Mouse (Mus musculus) liver, embryonic 13.5 days (tissue): ENCODE results near the gene Gsn. TPM values are rescaled to one million over a fixed set of nuclear protein-coding genes. Genes with fewer than 3 reads are reported as not detected.
A peak's percentile ranks its signal among the peaks of the same experiment; 100 is the strongest.

Experiments
- ATAC-seq: fragments of 200-750 bp; cut with Nextera tagmentation; 2 replicates; pipeline ENCODE4 v1.8.0; 2017; ENCODE audit warnings: low read depth, mild to moderate bottlenecking, moderate number of reproducible peaks, moderate library complexity
- DNase-seq: peaks from one replicate; pipeline ENCODE4 v3.0.0; 2022
- H3K27ac ChIP-seq: fragments of 300-500 bp; sonication (generic); 2 replicates; pipeline ENCODE4 v1.5.1; 2015; ENCODE audit warnings: moderate library complexity, mild to moderate bottlenecking, inconsistent platforms
- H3K27me3 ChIP-seq: fragments of 300-500 bp; sonication (generic); 2 replicates; pipeline ENCODE4 v1.6.1; 2015; ENCODE audit warnings: mild to moderate bottlenecking, inconsistent platforms
- H3K36me3 ChIP-seq: fragments of 300-500 bp; sonication (generic); 2 replicates; pipeline ENCODE4 v1.6.1; 2015; ENCODE audit warnings: mild to moderate bottlenecking, inconsistent platforms
- H3K4me1 ChIP-seq: fragments of 300-500 bp; sonication (generic); replicated peaks from 2 replicates; pipeline ENCODE4 v1.6.1; 2015; ENCODE audit warnings: inconsistent platforms
- H3K4me2 ChIP-seq: fragments of 300-500 bp; sonication (generic); 2 replicates; pipeline ENCODE4 v1.6.1; 2015; ENCODE audit warnings: inconsistent platforms, mild to moderate bottlenecking, moderate library complexity
- H3K4me3 ChIP-seq: fragments of 300-500 bp; sonication (generic); replicated peaks from 2 replicates; pipeline ENCODE4 v1.5.1; 2015; ENCODE audit warnings: mild to moderate bottlenecking, inconsistent platforms
- H3K9ac ChIP-seq: fragments of 300-500 bp; sonication (generic); 2 replicates; pipeline ENCODE4 v1.6.1; 2015; ENCODE audit warnings: mild to moderate bottlenecking, inconsistent platforms
- H3K9me3 ChIP-seq: fragments of 300-500 bp; sonication (generic); replicated peaks from 2 replicates; pipeline ENCODE4 v1.6.1; 2016; ENCODE audit warnings: inconsistent platforms
- WGBS: fragments of 180-500 bp; shearing (Covaris S2); methylation state at CpG from one replicate; pipeline ENCODE4 v1.1.7; 2015; ENCODE audit not compliant: insufficient replicate concordance; 5-methylcytosine and 5-hydroxymethylcytosine counted together
- polyA plus RNA-seq: library from polyadenylated mRNA; unstranded; fragments of >200 nt; fragmentation: Nextera tagmentation; extraction: Ambion mirVana; gene quantifications from 2 replicates; pipeline ENCODE4 v1.2.1, GENCODE M21; 2015

Gene Gsn
- polyA plus RNA-seq, 1 experiment from 2014 or later, result 77.4 TPM

- 61% methylated on average over 7 of the region's 7 CpGs for WGBS
- H3K36me3 ChIP-seq, result no peaks in the 10 kb centered on the region
- H3K9me3 ChIP-seq, result no peaks in the 10 kb centered on the region
- peaks cover 35% of the 10 kb centered on the region for H3K27me3 ChIP-seq
- H3K4me2 ChIP-seq, result no peak overlapping the region
- H3K4me3 ChIP-seq, result no peak overlapping the region
- H3K27ac ChIP-seq, result peak overlapping the region; percentile 11; the same call in 1 of the 2 replicates
- DNase-seq (no peak), ATAC-seq (no peak)
- no peak overlapping the region for H3K9ac ChIP-seq
- H3K4me1 ChIP-seq, result peaks cover 14% of the 10 kb centered on the region
Observed at GRCm38 (mm10) chr2:35278371-35279210, 22.4 kb downstream of the Gsn start.

DNA sequence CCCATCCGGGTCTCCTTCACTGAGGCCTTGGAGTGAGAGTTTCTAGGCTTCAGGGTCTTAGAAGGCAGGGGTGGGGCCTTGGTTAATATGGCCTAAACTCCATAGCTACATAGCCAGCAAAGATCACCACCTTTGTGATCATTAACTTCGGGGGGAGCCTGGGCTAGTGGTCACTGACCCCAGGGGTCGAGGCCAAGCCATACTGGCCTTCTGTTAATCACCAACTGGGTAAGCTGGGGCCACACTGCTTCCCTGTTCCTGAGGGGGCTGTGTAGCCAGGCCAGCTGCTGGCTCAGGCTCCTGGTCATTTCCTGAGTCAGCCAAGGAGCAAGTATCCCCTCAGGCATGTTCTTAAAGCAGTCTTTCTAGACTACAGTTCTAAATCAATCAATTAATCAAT is 23.8 kb downstream of the Gsn start:
- DNase-seq, result no peak

GRCm38 (mm10) chr2:35282214-35282613 is 26.0 kb downstream of the Gsn start:
- DNase-seq, result no peak

More for the DNA sequence above, 23.8 kb downstream of the Gsn start:
- Histone ChIP-seq H3K4me2 (no peak overlapping the region), H3K9ac (no peak overlapping the region), H3K9me3 (no peaks in the 10 kb centered on the region), H3K4me3 (no peak overlapping the region), H3K27me3 (peaks cover 49% of the 10 kb centered on the region), H3K36me3 (no peaks in the 10 kb centered on the region), H3K27ac (no peak overlapping the region), H3K4me1 (peaks cover 18% of the 10 kb centered on the region)
- 41% methylated on average over 3 of the region's 3 CpGs for WGBS
- ATAC-seq, result peak; percentile 49

GRCm38 (mm10) chr2:35283997-35284396 is 27.8 kb downstream of the Gsn start:
- no peaks in the 10 kb centered on the region for H3K9me3 ChIP-seq
- WGBS, result 55% methylated on average over 4 of the region's 4 CpGs
- H3K36me3 ChIP-seq, result no peaks in the 10 kb centered on the region
- no peak overlapping the region for H3K27ac ChIP-seq
- H3K9ac ChIP-seq, result no peak overlapping the region
- H3K27me3 ChIP-seq, result peaks cover 54% of the 10 kb centered on the region
- ATAC-seq (no peak), DNase-seq (no peak)
- H3K4me3 ChIP-seq, result no peak overlapping the region
- peak overlapping the region; percentile 62 for H3K4me2 ChIP-seq
- peaks cover 18% of the 10 kb centered on the region for H3K4me1 ChIP-seq

More at GRCm38 (mm10) chr2:35282214-35282613, 26.0 kb downstream of the Gsn start:
- Histone ChIP-seq H3K36me3 (no peaks in the 10 kb centered on the region), H3K27ac (no peak overlapping the region), H3K4me2 (peak overlapping the region; percentile 62), H3K4me3 (peak overlapping the region; percentile 53), H3K9me3 (no peaks in the 10 kb centered on the region), H3K27me3 (peaks cover 54% of the 10 kb centered on the region), H3K9ac (peak overlapping the region; percentile 44), H3K4me1 (peaks cover 18% of the 10 kb centered on the region)
- WGBS, result 3% methylated on average over 32 of the region's 32 CpGs
- ATAC-seq, result peak; percentile 38

DNA sequence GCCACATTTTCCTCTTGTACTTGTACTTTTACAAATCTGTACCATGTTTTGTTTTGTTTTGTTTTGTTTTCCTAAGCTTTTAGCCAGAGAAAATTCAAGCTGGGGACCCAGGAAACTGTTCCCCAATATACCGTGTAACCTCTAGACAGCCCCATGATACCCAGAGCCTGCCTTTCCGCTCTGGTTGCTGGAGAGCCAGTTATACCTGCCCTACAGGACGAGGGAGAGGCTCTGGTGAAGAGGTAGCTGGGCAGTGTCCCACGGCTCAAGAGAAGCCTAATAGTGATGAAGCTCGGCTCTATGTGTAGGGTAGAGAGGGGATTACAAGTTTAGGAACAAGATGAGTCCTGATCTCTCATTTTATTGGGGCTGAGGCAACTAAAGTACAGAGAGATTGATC is 29.0 kb downstream of the Gsn start:
- Histone ChIP-seq H3K36me3 (0 out of 2 replicates have a peak, but pooled peaks cover under 1% of the 10 kb centered on the region), H3K9me3 (no peaks in the 10 kb centered on the region), H3K4me2 (no peak overlapping the region), H3K4me3 (no peak overlapping the region), H3K9ac (no peak overlapping the region), H3K4me1 (peaks cover 18% of the 10 kb centered on the region), H3K27ac (no peak overlapping the region), H3K27me3 (peaks cover 53% of the 10 kb centered on the region)
- 60% methylated on average over 5 of the region's 5 CpGs for WGBS
- DNase-seq (no peak), ATAC-seq (no peak)

DNA sequence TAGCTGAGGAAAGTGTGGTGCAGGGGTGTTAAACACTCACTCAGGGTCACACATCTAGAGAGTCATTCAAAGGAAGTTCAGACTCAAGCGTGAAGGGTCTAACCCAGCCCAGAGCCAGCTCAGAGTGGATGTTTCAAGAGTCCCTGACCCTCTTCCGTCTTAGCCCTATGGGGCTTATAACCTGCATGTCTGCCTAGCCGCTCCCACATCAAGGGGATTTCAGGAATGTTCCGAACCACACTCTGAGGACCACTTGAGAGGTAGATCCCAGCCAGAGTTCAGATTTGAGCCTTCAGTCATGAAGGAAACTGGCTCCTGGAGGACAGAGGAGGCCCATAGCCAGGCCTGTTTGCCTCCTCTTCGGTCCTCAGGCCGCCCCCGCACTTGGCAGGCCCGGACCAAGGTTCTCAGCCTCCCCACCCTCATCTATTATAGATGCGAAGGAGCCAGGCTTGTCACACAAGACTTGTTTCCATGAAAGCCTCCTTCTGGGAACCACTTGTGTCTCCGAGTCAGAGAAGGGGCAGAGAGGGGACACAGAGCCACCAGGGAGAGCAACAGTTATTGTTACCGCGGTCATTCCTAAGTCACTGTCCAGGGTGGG is 30.9 kb downstream of the Gsn start:
- Histone ChIP-seq H3K9me3 (no peaks in the 10 kb centered on the region), H3K4me1 (peaks cover 13% of the 10 kb centered on the region), H3K9ac (no peak overlapping the region), H3K36me3 (peaks cover 14% of the 10 kb centered on the region; the same call in 1 of the 2 replicates), H3K27me3 (peaks cover 34% of the 10 kb centered on the region), H3K4me3 (no peak overlapping the region), H3K27ac (no peak overlapping the region), H3K4me2 (no peak overlapping the region)
- ATAC-seq (no peak), DNase-seq (no peak)
- WGBS, result 77% methylated on average over 12 of the region's 12 CpGs

DNA sequence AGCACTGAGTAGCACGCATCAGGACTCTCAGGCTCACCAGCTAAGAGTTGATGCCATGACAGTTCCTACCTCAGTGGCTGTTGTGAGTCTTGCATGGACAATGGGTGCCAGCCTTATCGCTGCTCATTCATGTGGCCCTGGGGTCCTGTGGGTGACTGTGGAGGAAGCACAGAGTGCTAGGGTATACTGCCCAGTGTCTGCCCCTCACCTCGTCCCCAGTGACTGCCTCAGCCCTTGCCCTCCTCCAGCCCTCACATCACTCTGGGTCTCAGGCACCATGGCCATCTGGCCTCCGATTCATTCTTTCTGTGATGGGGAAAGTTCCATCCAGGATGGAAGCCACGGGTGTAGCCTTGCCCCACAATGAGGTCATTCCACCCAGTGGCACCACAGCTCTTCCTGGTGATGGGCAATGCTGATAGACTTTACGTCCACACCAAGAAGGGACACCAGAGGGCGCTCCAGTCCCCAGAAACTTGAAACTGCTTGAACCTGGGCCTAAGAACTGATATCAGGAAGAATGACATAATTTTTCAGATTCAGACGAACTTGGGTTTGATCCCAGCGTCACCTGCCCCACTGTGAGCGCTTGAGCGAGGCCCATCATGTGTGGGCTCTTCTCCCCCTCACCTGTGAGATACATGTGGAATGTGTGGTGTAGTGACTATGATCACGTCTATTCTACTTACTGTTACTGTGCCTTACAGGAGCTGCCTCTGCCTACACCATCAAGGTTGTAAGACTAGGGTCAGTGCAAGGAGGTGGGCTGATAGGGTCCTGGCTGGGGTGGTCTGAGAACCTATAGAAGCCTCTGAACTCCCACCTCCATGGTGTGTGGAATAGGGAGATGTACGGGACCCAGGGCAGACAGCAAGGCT is 32.8 kb downstream of the Gsn start:
- no peak for ATAC-seq
- Histone ChIP-seq H3K9me3 (no peaks in the 10 kb centered on the region), H3K36me3 (peaks cover 17% of the 10 kb centered on the region), H3K27ac (no peak overlapping the region), H3K4me3 (no peak overlapping the region), H3K4me1 (peaks cover 6% of the 10 kb centered on the region; the same call in 1 of the 2 replicates), H3K9ac (no peak overlapping the region), H3K27me3 (peaks cover 15% of the 10 kb centered on the region), H3K4me2 (no peak overlapping the region)
- peak; percentile 59 for DNase-seq
- WGBS, result 33% methylated on average over 13 of the region's 13 CpGs

DNA sequence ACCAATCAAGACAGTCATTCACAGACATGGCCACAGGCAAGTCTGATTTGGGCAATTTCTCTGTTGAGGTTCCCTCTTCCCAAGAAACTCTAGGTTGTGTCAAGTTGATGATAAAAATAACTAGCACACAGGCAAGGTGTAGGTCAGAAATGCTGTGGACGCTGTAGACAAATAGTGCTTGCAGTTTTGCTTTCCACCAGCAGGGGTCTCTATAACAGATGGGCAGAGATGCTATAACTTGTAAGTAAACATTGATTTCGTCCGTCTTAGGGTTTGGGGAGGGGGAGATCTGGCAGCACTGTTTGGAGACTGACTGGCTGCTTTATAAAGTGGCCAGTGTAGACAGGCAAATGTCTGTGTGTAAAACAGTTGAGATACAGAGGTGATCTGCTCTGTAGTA is 35.7 kb downstream of the Gsn start:
- no peak overlapping the region for H3K27ac ChIP-seq
- H3K27me3 ChIP-seq, result no peaks in the 10 kb centered on the region
- H3K4me2 ChIP-seq, result no peak overlapping the region
- no peaks in the 10 kb centered on the region; the same call in 1 of the 2 replicates for H3K4me1 ChIP-seq
- no peak overlapping the region for H3K4me3 ChIP-seq
- ATAC-seq (no peak), DNase-seq (peak; percentile 37)
- H3K9ac ChIP-seq, result no peak overlapping the region
- H3K36me3 ChIP-seq, result peaks cover 23% of the 10 kb centered on the region
- WGBS, result 17% methylated on average over 3 of the region's 3 CpGs
- H3K9me3 ChIP-seq, result no peaks in the 10 kb centered on the region

DNA sequence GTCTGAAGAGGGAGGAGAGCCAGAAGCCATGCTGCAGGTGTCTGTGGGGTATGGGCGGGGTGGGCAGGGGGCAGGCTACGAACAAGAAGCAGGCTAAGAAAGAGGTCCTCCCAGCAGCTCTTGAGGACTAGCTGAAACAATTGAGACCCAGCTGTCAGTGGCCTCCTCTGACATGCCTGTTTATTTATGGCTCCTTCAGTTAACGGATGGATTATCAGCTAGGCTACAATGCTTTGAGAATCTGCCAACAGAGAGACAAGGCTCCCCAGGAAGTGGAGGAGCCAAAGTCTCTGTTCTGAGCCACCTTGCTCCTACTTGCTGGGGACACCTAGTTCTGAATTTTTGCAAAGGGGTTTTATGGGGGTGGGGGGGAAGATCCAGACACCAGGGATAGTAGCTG is 36.5 kb downstream of the Gsn start:
- Histone ChIP-seq H3K27ac (no peak overlapping the region), H3K9me3 (no peaks in the 10 kb centered on the region), H3K36me3 (peaks cover 23% of the 10 kb centered on the region), H3K27me3 (no peaks in the 10 kb centered on the region), H3K4me3 (no peak overlapping the region), H3K9ac (no peak overlapping the region), H3K4me2 (no peak overlapping the region), H3K4me1 (peaks cover 2% of the 10 kb centered on the region; the same call in 1 of the 2 replicates)
- WGBS, result 38% methylated on average over 3 of the region's 3 CpGs
- no peak for DNase-seq
- ATAC-seq, result no peak

- Histone ChIP-seq H3K4me3 (no peak overlapping the region), H3K9ac (no peak overlapping the region), H3K27ac (no peak overlapping the region), H3K27me3 (no peaks in the 10 kb centered on the region), H3K9me3 (no peaks in the 10 kb centered on the region), H3K4me2 (no peak overlapping the region), H3K36me3 (peaks cover 23% of the 10 kb centered on the region), H3K4me1 (peaks cover 6% of the 10 kb centered on the region)
- 78% methylated on average over 8 of the region's 8 CpGs for WGBS
- no peak for DNase-seq
- no peak for ATAC-seq
Observed at GRCm38 (mm10) chr2:35293291-35293690, 37.1 kb downstream of the Gsn start.
